Mouse (Mus musculus): ENCODE results near the gene Htr3a. TPM values are rescaled to one million over a fixed set of nuclear protein-coding genes. Genes with fewer than 3 reads are reported as not detected.

Htr3a gene
- total and polyA plus RNA-seq, 3 experiments: not detected

DNA sequence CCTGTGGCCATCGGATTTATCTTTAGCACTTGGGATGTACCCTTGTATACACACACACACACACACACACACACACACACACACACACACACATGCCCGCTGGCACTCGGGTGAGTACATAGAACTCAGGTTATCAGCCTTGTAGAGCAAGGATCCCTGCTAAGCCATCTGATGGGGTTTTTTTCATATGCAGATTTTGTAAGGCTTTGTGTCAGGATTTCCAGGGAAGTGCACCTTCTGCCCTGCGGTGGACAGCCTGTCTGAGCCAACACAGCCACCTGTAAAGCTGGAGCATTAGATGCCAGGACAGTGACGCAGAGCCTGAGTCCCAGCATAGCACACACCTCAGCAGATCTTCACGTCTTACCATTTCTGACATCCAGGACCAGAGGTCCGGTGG lies 21.8 kb downstream of the Htr3a start:
- no peak for DNase-seq (ENCODE audit: extremely low read depth)
- Histone ChIP-seq H3K27ac (ENCODE audit: insufficient read depth, low read depth) (no peak overlapping the region), H3K9me3 (replicated peaks; ENCODE audit: low read length) (peaks cover 6% of the 10 kb centered on the region), H3K9ac (ENCODE audit: insufficient read depth, low read depth) (no peak overlapping the region), H3K27me3 (replicated peaks) (peaks cover 77% of the 10 kb centered on the region), H3K36me3 (replicated peaks in 1 of 2; ENCODE audit: control insufficient read depth in 1 of 2, insufficient read depth in 1 of 2, low read length in 1 of 2) (no peaks in the 10 kb centered on the region), H3K4me3 (replicated peaks in 1 of 3; ENCODE audit: low read depth in 2 of 3, low read length in 2 of 3, poor library complexity in 1 of 3) (no peak overlapping the region), H3K4me1 (ENCODE audit: control insufficient read depth in 1 of 2, insufficient read depth in 2 of 2) (no peaks in the 10 kb centered on the region), H3K4me2 (ENCODE audit: insufficient read depth, low read depth, poor library complexity, severe bottlenecking) (no peak overlapping the region), H3K79me2 (replicated peaks; ENCODE audit: control insufficient read depth, extremely low read depth, insufficient read depth, poor library complexity, severe bottlenecking) (no peaks in the 10 kb centered on the region)
- dilution Hi-C loops (cut with MboI; ENCODE audit: extremely low pct_ligation_motif_present, extremely low pct_unique_long_range_greater_than_20kb, low sequenced_read_pairs): no loop called here
- in situ Hi-C loops (cut with MboI; ENCODE audit: low pct_ligation_motif_present, low pct_unique_long_range_greater_than_20kb, low sequenced_read_pairs): no loop called here
- TF ChIP-seq POLR2AphosphoS2 (IDR thresholded peaks at IDR 0.05; ENCODE audit: low read depth, low read length) (no peak), MEF2A (IDR thresholded peaks at IDR 0.05; ENCODE audit: borderline replicate concordance, low read depth, low read length) (no peak), ZMIZ1 (IDR thresholded peaks at IDR 0.05; ENCODE audit: low read depth, low read length) (no peak), USF2 (conservative IDR thresholded peaks at IDR 0.05; ENCODE audit: low read depth, low read length) (no peak), UBTF (IDR thresholded peaks at IDR 0.05; ENCODE audit: low read depth, low read length) (no peak), JUND (conservative IDR thresholded peaks at IDR 0.05; ENCODE audit: low read depth, low read length) (no peak), PAX5 (IDR thresholded peaks at IDR 0.05; ENCODE audit: low read length) (no peak), CHD2 (IDR thresholded peaks at IDR 0.05; ENCODE audit: low read length) (no peak), TBP (conservative IDR thresholded peaks at IDR 0.05; ENCODE audit: low read depth, low read length) (no peak), ZC3H11A (IDR thresholded peaks at IDR 0.05; ENCODE audit: low read depth, low read length) (no peak), RAD21 (IDR thresholded peaks at IDR 0.05; ENCODE audit: low read depth, low read length) (no peak)

DNA sequence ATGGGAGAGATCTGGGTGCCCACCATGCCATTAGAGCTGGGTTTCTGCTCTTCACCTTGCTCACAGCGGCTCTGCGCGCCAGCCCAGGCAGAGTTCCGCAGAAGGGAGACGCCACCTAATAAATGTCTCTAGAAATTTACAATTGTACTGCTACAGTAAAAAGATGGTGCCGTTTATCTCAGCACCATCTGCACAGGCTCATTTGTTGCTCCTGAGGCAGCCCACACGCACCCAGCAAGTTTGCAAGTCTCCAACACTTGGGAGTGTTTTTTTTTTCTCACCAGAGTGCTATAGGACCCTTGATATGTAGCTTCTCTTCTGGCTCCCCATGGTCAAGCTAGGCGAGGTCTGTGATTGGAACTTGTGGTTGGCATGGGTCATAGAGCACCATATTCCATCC lies 38.0 kb downstream of the Htr3a start:
- Histone ChIP-seq H3K9me3 (replicated peaks; ENCODE audit: low read length) (no peaks in the 10 kb centered on the region), H3K4me3 (replicated peaks in 1 of 3; ENCODE audit: low read depth in 2 of 3, low read length in 2 of 3, poor library complexity in 1 of 3) (no peak overlapping the region), H3K27ac (ENCODE audit: insufficient read depth, low read depth) (no peak overlapping the region), H3K36me3 (replicated peaks in 1 of 2; ENCODE audit: control insufficient read depth in 1 of 2, insufficient read depth in 1 of 2, low read length in 1 of 2) (no peaks in the 10 kb centered on the region), H3K79me2 (replicated peaks; ENCODE audit: control insufficient read depth, extremely low read depth, insufficient read depth, poor library complexity, severe bottlenecking) (no peaks in the 10 kb centered on the region), H3K4me1 (ENCODE audit: control insufficient read depth in 1 of 2, insufficient read depth in 2 of 2) (no peaks in the 10 kb centered on the region), H3K4me2 (ENCODE audit: insufficient read depth, low read depth, poor library complexity, severe bottlenecking) (no peak overlapping the region), H3K9ac (ENCODE audit: insufficient read depth, low read depth) (no peak overlapping the region), H3K27me3 (replicated peaks) (peaks cover 82% of the 10 kb centered on the region)
- in situ Hi-C loops (cut with MboI; ENCODE audit: low pct_ligation_motif_present, low pct_unique_long_range_greater_than_20kb, low sequenced_read_pairs): no loop called here
- TF ChIP-seq MYC (IDR thresholded peaks at IDR 0.05; ENCODE audit: low read depth, low read length) (no peak), CTCF (conservative IDR thresholded peaks at IDR 0.05 in 1 of 2, IDR thresholded peaks at IDR 0.05 in 1 of 2; ENCODE audit: low read depth in 2 of 2, low read length in 2 of 2) (no peak), TBP (conservative IDR thresholded peaks at IDR 0.05; ENCODE audit: low read depth, low read length) (no peak)
- dilution Hi-C loops (cut with MboI; ENCODE audit: extremely low pct_ligation_motif_present, extremely low pct_unique_long_range_greater_than_20kb, low sequenced_read_pairs): no loop called here
- no peak for DNase-seq (ENCODE audit: extremely low read depth)

DNA sequence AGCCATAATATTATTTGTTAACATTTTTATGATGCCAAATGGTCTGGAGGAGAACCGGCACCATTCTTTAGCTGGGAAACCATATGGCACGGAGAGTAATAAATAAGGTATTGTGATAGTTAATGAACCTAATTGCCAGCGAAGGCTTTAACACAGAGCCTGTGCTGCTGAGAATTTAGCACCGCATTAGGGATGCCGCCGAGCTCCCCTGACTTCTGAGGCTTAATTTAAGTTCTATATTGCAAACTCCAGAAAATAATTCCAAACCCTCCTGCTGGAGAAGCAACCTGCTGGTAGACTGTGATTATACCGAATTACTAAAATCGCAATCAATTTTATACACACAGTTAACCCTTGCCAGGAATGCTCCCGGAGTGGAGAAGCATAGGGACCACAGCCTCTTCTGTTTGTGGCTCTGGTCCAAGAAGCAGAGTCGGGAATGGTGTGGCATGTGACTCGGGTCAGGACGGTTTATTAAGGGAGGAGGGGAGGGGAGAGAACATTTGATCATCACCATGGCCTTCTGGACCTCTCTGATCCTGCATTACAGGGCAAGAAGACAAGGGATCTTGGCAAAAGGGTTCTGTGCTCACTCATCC lies 44.3 kb downstream of the Htr3a start:
- H3K36me3 ChIP-seq (replicated peaks in 1 of 2; ENCODE audit: control insufficient read depth in 1 of 2, insufficient read depth in 1 of 2, low read length in 1 of 2): no peaks in the 10 kb centered on the region

More for the DNA sequence above, 44.3 kb downstream of the Htr3a start:
- no peak overlapping the region for H3K4me3 ChIP-seq (replicated peaks in 1 of 3; ENCODE audit: low read depth in 2 of 3, low read length in 2 of 3, poor library complexity in 1 of 3)
- H3K4me2 ChIP-seq (ENCODE audit: insufficient read depth, low read depth, poor library complexity, severe bottlenecking): no peak overlapping the region
- no peak overlapping the region for H3K27ac ChIP-seq (ENCODE audit: insufficient read depth, low read depth)
- no peak for DNase-seq (ENCODE audit: extremely low read depth)
- H3K27me3 ChIP-seq (replicated peaks): peaks cover 82% of the 10 kb centered on the region
- no peaks in the 10 kb centered on the region for H3K9me3 ChIP-seq (replicated peaks; ENCODE audit: low read length)
- H3K79me2 ChIP-seq (replicated peaks; ENCODE audit: control insufficient read depth, extremely low read depth, insufficient read depth, poor library complexity, severe bottlenecking): no peaks in the 10 kb centered on the region
- in situ Hi-C loops (cut with MboI; ENCODE audit: low pct_ligation_motif_present, low pct_unique_long_range_greater_than_20kb, low sequenced_read_pairs) (no loop called here), dilution Hi-C loops (cut with MboI; ENCODE audit: extremely low pct_ligation_motif_present, extremely low pct_unique_long_range_greater_than_20kb, low sequenced_read_pairs) (no loop called here)
- H3K4me1 ChIP-seq (ENCODE audit: control insufficient read depth in 1 of 2, insufficient read depth in 2 of 2): peaks cover 0 to 2% of the 10 kb centered on the region in 2 experiments; a peak in 2 of 4 replicates
- H3K9ac ChIP-seq (ENCODE audit: insufficient read depth, low read depth): no peak overlapping the region
- TF ChIP-seq TBP (conservative IDR thresholded peaks at IDR 0.05; ENCODE audit: low read depth, low read length) (no peak), EP300 (IDR thresholded peaks at IDR 0.05; ENCODE audit: low read length) (no peak), CHD2 (IDR thresholded peaks at IDR 0.05; ENCODE audit: low read length) (no peak), PAX5 (IDR thresholded peaks at IDR 0.05; ENCODE audit: low read length) (no peak), JUN (IDR thresholded peaks at IDR 0.05; ENCODE audit: insufficient read depth, low read depth, low read length) (no peak), JUND (conservative IDR thresholded peaks at IDR 0.05; ENCODE audit: low read depth, low read length) (no peak), NRF1 (IDR thresholded peaks at IDR 0.05; ENCODE audit: low read depth, low read length) (no peak), SMC3 (IDR thresholded peaks at IDR 0.05; ENCODE audit: low read depth, low read length) (no peak), USF1 (IDR thresholded peaks at IDR 0.05; ENCODE audit: low read depth, low read length) (no peak), MYC (IDR thresholded peaks at IDR 0.05; ENCODE audit: low read depth, low read length) (no peak), IRF4 (IDR thresholded peaks at IDR 0.05; ENCODE audit: low read depth, low read length) (no peak), MXI1 (IDR thresholded peaks at IDR 0.05; ENCODE audit: low read depth, low read length) (no peak), POLR2A (IDR thresholded peaks at IDR 0.05; ENCODE audit: low read depth, low read length) (no peak), RCOR1 (conservative IDR thresholded peaks at IDR 0.05; ENCODE audit: low read depth, low read length) (no peak)
